In genomic region chr2:166088991-166089390, GRCm38 (mm10) we compare ENCODE assay signal across 21 mouse cellular contexts.
"Had no signal": no experiment of that assay in that cellular context is flagged by ENCODE, and none has a peak within 500 bp of the region (broad histone marks: within the 10 kb centered on the region; RNA-seq: fewer than 3 reads in every experiment).

No protein-coding gene starts in this region.

- H3K9ac ChIP-seq: limb, embryonic 13.5 days; liver, embryonic 14.5 days; liver, postnatal 0 days; lung, embryonic 14.5 days; midbrain, embryonic 12.5 days; midbrain, embryonic 15.5 days; neural tube, embryonic 12.5 days; neural tube, embryonic 15.5 days had no signal

- H3K4me2 ChIP-seq: limb, embryonic 13.5 days; lung, embryonic 14.5 days; midbrain, embryonic 12.5 days; midbrain, embryonic 15.5 days; neural tube, embryonic 12.5 days; neural tube, embryonic 15.5 days had no signal

- H3K27ac ChIP-seq: kidney, postnatal 0 days; layer of hippocampus, adult 2 months; limb, embryonic 13.5 days; liver, embryonic 14.5 days; macrophage; midbrain, embryonic 12.5 days; midbrain, embryonic 15.5 days; neural tube, embryonic 12.5 days; neural tube, embryonic 15.5 days; stomach, postnatal 0 days had no signal

- H3K9me3 ChIP-seq: limb, embryonic 10.5 days; limb, embryonic 13.5 days; midbrain, embryonic 12.5 days; midbrain, embryonic 15.5 days; neural tube, embryonic 12.5 days; neural tube, embryonic 15.5 days had no signal

- DNase-seq: kidney, adult 2 months; layer of hippocampus, adult 9-11 months; liver; liver, postnatal 0 days; lung, embryonic 14.5 days; right cerebral cortex, adult 18-20 months; right cerebral cortex, postnatal 14 days; right cerebral cortex, postnatal 4 days; thymus, adult 18-20 months had no signal

- H3K27me3 ChIP-seq: limb, embryonic 13.5 days; neural tube, embryonic 12.5 days; neural tube, embryonic 15.5 days had no signal

- H3K4me3 ChIP-seq: layer of hippocampus, adult 2 months; limb, embryonic 10.5 days; limb, embryonic 13.5 days; midbrain, embryonic 12.5 days; midbrain, embryonic 15.5 days; neural tube, embryonic 12.5 days; neural tube, embryonic 15.5 days had no signal

- H3K4me1 ChIP-seq: neural tube, embryonic 15.5 days had no signal

- ATAC-seq: liver, postnatal 0 days; lung, postnatal 0 days; midbrain, embryonic 15.5 days had no signal
